Mouse (Mus musculus): ENCODE measurements at regions not wholly inside any gene's neighbourhood (a gene's known extent, or its start where the extent isn't known, plus 50 kb on each side); places are given as distances from the start of the nearest gene placed in this dataset.
"Not testable (repeated sequence)": the region's sequence is repeated elsewhere in the genome, so short reads cannot be mapped to it uniquely, and the experiment has no call there.

DNA sequence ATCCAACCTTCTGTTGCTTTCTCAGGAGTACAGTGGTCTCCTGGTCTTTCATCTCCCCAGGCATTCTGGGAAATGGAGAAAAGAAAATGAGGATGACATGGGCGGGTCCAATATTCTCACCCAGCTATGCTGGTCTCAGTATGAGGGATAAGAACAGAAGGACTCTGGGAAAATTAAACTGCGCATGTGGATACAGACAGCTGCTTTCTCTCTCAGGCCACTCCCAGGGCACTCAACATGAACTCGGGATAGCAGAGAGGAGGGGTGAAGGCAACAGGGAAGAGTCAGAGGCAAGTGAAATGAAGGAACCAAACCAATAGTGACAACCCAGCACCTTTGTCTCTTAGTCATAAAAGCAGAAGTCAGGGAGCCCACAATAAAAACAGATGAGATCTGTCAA, 508.5 kb upstream of the Id2 start:
- no peak for DNase-seq (ENCODE audit: low spot score)

- no peak for DNase-seq (ENCODE audit: low spot score)
Measured at GRCm38 (mm10) chr12:25590262-25590661, 493.3 kb upstream of the Id2 start.

- no peak for DNase-seq (ENCODE audit: low spot score)
Measured at GRCm38 (mm10) chr12:25585746-25586145, 488.8 kb upstream of the Id2 start.

- no peak for DNase-seq (ENCODE audit: low spot score)
Measured at GRCm38 (mm10) chr12:25579407-25579806, 482.5 kb upstream of the Id2 start.

- DNase-seq (ENCODE audit: low spot score): no peak
Measured at GRCm38 (mm10) chr12:25565131-25565530, 468.2 kb upstream of the Id2 start.

DNA sequence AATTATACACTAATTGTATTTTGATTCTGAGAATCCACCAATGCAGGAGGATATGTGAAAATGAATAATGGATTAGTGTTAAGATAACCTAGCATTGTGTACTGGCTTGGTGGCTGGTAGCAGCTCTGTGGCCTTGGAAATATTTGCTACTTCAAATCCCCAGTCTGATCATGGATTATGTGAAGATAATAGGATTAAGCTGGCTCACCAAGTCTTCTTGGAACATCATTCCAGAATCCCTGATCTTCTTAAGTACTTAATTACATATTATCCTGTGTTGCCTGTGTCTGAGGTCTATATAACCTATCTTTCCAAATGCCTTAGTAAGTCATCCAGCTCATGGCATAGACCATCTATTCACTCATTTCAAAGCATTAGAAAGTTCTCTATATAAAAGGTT, 462.7 kb upstream of the Id2 start:
- DNase-seq (ENCODE audit: low spot score): no peak

- no peak for DNase-seq (ENCODE audit: low spot score)
Measured at GRCm38 (mm10) chr12:25553656-25554055, 456.7 kb upstream of the Id2 start.

DNA sequence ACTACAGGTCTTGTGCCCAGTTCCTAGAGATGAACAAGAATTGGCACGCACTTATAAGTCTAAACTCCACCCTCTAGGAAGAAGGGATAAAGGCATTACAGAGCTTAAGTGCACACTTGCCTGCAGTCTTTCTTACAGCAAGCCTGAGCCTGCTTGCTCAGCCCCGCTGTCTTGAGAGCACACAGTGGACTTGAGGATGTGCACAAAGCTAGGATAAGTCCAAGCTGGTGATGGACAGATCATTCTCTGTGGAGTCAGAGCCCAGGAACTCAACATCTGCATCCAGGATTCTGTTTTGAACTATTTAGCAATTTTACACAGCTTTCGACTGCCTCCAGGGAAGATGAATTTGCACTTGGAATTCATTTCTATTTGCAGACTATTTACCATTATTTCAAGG, 452.8 kb upstream of the Id2 start:
- DNase-seq (ENCODE audit: low spot score): no peak

GRCm38 (mm10) chr12:25544253-25544652, 447.3 kb upstream of the Id2 start:
- no peak for DNase-seq (ENCODE audit: low spot score)

- DNase-seq (ENCODE audit: low spot score): no peak
Measured at GRCm38 (mm10) chr12:25534620-25534950, 437.6 kb upstream of the Id2 start.

DNA sequence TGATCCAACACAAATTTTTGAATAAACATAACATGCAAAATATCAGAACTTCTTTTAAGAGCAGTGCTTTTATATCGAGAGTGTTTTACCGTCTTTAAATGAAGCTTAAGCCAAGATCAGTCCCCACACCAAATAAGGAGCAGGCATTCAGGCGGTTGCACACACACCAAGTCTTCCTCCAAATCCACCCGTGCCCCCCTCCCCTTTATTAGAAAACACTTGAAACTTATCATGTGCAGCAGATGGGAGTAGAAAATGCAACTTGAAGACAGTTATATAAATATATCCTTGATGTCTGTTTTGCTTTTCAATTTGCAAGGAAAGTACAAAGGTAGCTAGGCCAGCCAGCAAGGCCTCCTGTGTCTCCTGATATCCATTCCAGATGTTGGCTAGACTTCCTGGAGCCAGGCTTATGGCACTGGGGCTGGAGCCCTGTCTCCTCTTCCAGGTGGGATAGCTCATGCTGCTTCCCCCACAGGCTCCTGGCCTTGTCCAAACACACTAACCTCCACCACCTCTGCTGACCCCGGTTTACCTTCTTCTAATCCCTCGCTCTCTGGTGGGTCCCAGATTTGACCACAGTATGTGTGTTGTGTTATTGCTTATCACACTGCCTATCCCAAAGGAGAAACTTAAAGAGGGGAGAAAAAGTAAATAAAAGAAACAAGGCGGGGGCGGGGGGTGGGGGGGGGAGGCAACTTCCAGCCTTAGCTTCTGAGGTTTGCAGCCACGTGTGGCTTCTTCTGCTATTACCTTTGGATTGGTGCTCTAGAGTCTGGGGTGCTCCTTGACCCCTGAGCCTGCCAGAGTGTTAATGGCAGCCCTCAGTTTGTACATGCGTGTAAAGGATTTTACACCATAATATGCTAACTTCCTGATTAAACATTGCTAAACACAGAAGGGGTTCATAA, 437.0 kb upstream of the Id2 start:
- peak; percentile 9 for DNase-seq (ENCODE audit: low spot score)

DNA sequence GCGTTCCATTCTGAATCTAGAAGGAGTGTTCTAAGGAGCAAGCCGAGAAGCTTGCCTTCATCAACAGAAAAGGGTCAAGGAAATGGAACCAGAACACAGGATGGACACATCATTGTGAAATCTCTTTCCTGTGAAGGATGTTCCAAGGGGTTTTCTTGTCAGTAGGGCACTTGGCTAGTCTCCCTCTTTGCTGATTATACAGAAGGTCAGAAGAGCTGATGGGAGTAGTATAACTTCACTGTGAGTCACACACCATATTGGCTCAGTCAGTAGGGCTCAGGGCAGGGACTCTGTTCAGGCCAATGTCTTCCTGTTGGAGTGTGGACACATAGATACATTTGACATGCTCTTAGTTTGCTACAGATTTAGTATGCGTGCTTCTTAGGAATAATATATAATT, 433.5 kb upstream of the Id2 start:
- DNase-seq (ENCODE audit: low spot score): no peak

DNA sequence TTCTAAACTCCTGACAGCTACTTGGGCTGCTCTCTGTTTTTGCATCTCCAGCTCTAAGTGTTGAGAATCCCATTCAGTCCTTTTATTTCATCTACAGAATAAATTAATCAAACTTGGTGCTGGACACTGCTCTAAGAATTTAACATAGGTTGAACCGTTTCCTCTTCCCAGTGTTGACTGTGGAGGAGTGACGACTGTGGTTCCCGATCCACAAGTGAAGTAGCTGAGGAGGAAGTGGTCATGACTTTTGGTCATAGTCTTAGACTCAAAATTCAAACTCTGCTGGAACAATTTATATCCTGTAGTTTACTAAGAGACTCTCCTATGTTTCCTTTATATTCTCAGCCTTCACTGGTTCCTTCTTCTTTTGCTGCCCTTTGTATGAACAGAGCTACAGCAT, 432.6 kb upstream of the Id2 start:
- no peak for DNase-seq (ENCODE audit: low spot score)

GRCm38 (mm10) chr12:25526639-25527038, 429.7 kb upstream of the Id2 start:
- no peak for DNase-seq (ENCODE audit: low spot score)

DNA sequence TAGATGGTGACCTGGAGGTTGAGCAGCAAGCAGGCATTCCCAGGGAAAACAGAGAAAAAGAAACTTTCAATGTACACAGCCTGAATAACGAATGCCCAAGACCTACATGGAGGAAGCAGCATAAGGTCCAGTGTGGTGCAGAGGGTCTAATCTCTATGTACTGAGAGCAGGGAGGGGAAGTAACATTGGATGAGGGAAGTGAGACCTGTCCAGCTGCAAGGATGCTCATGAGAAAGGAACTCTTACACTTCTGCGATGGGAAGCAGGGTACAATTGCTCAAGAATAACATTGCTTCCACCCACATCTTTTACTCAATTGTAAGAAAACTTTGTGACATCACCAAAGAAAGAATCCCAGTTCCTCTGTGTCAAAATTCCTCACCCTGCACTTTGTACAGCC, 419.8 kb upstream of the Id2 start:
- DNase-seq (ENCODE audit: low spot score): no peak

- no peak for DNase-seq (ENCODE audit: low spot score)
Measured at GRCm38 (mm10) chr12:25513679-25514078, 416.7 kb upstream of the Id2 start.

DNA sequence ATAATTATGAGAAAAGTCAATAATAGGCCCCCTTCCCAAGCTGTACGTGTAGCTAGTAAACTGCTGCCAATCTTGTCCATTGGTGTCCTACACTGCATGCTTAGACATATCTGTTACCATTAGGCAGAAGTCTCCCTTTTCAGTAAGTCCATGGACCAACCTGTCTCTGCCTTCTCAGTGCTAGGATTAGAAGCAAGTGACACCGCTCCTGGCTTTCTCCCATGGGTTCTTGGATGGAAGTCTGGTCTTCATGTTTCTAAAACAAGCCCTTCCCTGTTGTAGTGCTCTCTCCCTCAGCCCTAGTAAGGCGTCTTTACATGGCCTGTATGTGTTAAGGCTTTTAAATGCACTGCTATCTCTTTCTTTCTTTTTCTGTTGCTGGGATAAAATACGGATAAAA, 412.7 kb upstream of the Id2 start:
- DNase-seq (ENCODE audit: low spot score): no peak

GRCm38 (mm10) chr12:25493233-25493632, 396.3 kb upstream of the Id2 start:
- DNase-seq (ENCODE audit: low spot score): no peak

GRCm38 (mm10) chr12:25492483-25493190, 395.7 kb upstream of the Id2 start:
- no peak for DNase-seq (ENCODE audit: low spot score)

DNA sequence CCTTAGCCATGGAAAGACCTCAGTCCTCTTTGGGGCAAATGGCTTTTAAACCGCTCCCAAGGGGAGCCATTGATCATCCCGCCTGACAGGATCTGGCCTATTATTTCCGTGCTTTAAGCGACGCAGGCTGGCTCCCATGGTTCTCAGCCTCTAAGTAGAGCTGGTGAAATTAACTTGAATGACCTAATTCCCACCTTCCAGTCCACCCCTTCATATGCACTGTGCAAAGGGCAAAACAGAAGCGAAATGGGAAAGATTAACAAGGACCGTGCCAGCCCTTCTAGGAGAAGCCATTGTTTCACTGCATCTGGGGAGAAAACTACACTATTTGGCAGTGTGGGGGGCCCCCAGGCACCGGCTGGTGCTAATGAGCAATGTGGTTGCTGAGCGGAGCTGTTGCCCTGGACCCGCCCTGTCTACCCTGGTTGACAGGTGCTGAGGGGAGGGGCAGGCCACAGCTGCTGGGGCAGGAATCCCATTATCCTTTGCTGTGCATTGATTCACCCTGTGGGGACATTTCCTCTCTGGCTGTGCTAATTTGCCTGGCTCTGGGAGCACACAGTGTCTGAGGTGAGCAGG, 378.3 kb upstream of the Id2 start:
- no peak for DNase-seq (ENCODE audit: low spot score)

DNA sequence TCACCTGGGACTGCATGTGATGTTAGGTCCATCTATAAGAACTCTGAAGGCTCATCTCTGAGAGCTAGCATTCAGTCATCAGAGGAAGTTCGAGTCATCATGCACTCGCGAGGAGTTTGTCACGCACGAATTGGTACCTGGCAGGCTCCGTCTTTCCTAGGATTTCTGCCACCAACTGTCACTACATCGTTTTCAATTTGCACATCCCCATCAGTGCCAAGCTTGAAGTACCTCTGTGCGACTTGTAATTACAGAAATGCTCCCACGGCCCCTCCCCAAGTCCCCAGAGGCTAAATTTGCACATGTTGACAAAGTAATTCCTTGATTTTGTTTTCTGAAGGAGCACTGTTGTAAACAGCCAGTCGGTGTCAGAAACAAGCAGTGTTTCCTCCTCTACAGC, 372.2 kb upstream of the Id2 start:
- DNase-seq (ENCODE audit: low spot score): no peak

GRCm38 (mm10) chr12:25467789-25468188, 370.8 kb upstream of the Id2 start:
- DNase-seq (ENCODE audit: low spot score): peak; percentile 26

- DNase-seq (ENCODE audit: low spot score): not testable (repeated sequence)
Measured at GRCm38 (mm10) chr12:25462690-25463089, 365.8 kb upstream of the Id2 start.

Measured in ovary, postnatal 36 days (tissue).